Mouse (Mus musculus) liver, embryonic 14.5 days (tissue): ENCODE measurements around the gene Mapk8ip2. TPM values are rescaled to one million over a fixed set of nuclear protein-coding genes. Genes with fewer than 3 reads are reported as not detected.
A peak's percentile ranks its signal among the peaks of the same experiment; 100 is the strongest.

ENCODE experiments used
- ATAC-seq: fragments of 200-750 bp; cut with Nextera tagmentation; 2 replicates; pipeline ENCODE4 v1.8.0; 2017; ENCODE audit warnings: moderate number of reproducible peaks, mild to moderate bottlenecking, moderate library complexity; ENCODE audit not compliant: insufficient read depth
- DNase-seq, 3 experiments: peaks; one replicate each; pipeline ENCODE4 v3.0.0-alpha.2; 2012 to 2013; ENCODE audit warnings: low read depth in 3 of 3, low spot score in 3 of 3
- H3K27ac ChIP-seq: fragments of 300-500 bp; sonication (generic); 2 replicates; pipeline ENCODE4 v1.5.1; 2014; ENCODE audit warnings: moderate library complexity, mild to moderate bottlenecking, control low read depth, inconsistent platforms
- H3K27me3 ChIP-seq: fragments of 300-500 bp; sonication (generic); 2 replicates; pipeline ENCODE4 v1.6.1; 2014; ENCODE audit warnings: mild to moderate bottlenecking, low read length, moderate library complexity; ENCODE audit not compliant: control insufficient read depth, insufficient read depth
- H3K36me3 ChIP-seq: fragments of 300-500 bp; sonication (generic); replicated peaks from 2 replicates; pipeline ENCODE4 v1.6.1; 2014; ENCODE audit warnings: low read depth; ENCODE audit not compliant: control insufficient read depth, insufficient read depth
- H3K4me1 ChIP-seq, 2 experiments: fragments of 200-500 bp in 1 of 2; fragments of 300-500 bp in 1 of 2; sonication (generic) in 1 of 2; replicated peaks; 2 replicates each; pipeline ENCODE4 v1.6.1; 2012 to 2014; ENCODE audit warnings: antibody characterized with exemption in 1 of 2, inconsistent platforms in 1 of 2, low read length in 1 of 2; ENCODE audit not compliant: control insufficient read depth in 2 of 2, insufficient read depth in 2 of 2
- H3K4me2 ChIP-seq: fragments of 300-500 bp; sonication (generic); 2 replicates; pipeline ENCODE4 v1.6.1; 2014; ENCODE audit warnings: low read depth, mild to moderate bottlenecking, control low read depth, moderate library complexity
- H3K4me3 ChIP-seq, 2 experiments: fragments of 200-500 bp in 1 of 2; fragments of 300-500 bp in 1 of 2; sonication (generic) in 1 of 2; 2 replicates each; pipeline ENCODE4 v1.5.1; 2012 to 2014; ENCODE audit warnings: low read depth in 2 of 2, low read length in 2 of 2, mild to moderate bottlenecking in 2 of 2, control low read depth in 1 of 2, inconsistent platforms in 1 of 2, moderate library complexity in 1 of 2; ENCODE audit not compliant: insufficient read depth in 1 of 2
- H3K9ac ChIP-seq: fragments of 300-500 bp; sonication (generic); replicated peaks from 2 replicates; pipeline ENCODE4 v1.6.1; 2014; ENCODE audit warnings: mild to moderate bottlenecking, control low read depth, moderate library complexity
- H3K9me3 ChIP-seq: fragments of 300-500 bp; sonication (generic); 2 replicates; pipeline ENCODE4 v1.6.1; 2016; ENCODE audit warnings: low read length, mixed read lengths; ENCODE audit not compliant: control insufficient read depth
- CTCF ChIP-seq: IDR thresholded peaks from 2 replicates; pipeline ENCODE4 v1.5.1; 2016; ENCODE audit warnings: antibody characterized with exemption, low read depth, control low read depth
- EP300 ChIP-seq: IDR thresholded peaks from 2 replicates; pipeline ENCODE4 v1.6.1; 2016; ENCODE audit warnings: antibody characterized with exemption, low read depth
- WGBS: fragments of 180-500 bp; shearing (Covaris S2); extraction: QIAGEN DNeasy Blood & Tissue Kit; methylation state at CpG from one replicate; pipeline ENCODE4 v1.1.7; 2014; ENCODE audit not compliant: insufficient replicate concordance; 5-methylcytosine and 5-hydroxymethylcytosine counted together
- polyA plus RNA-seq, 2 experiments: library from polyadenylated mRNA; depleted of rRNA in 1 of 2; stranded (reverse) in 1 of 2; unstranded in 1 of 2; fragments of >200 nt; fragmentation: Nextera tagmentation in 1 of 2; extraction: Ambion mirVana in 1 of 2; gene quantifications; 2 replicates each; pipeline versions ENCODE4 v1.2.1 to v1.2.3; 2012 to 2014

The Mapk8ip2 gene
- polyA plus RNA-seq, 2 experiments: 0.02 TPM; not detected in 1

DNA sequence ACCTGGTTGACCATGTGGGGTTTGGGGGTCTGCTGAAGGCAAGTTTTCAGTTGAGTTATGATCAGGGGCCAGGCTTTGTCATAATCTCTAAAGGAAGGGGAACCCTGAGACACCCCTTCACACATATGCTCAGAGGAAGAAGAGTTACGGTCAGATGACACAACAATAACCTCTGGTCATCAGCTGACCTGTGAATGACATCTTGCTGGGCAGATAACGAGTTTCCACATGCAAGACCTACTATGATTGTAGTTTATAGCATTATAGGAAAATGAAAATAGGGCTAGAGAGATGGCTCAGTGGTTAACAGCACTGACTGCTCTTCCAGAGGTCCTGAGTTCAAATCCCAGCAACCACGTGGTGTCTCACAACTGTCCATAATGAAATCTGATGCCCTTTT lies 24.9 kb downstream of the Mapk8ip2 start:
- DNase-seq (no peak), ATAC-seq (no peak)
- H3K27me3 ChIP-seq: no peaks in the 10 kb centered on the region
- H3K4me3 ChIP-seq: no peak overlapping the region
- peaks cover 6 to 15% of the 10 kb centered on the region in 2 experiments for H3K4me1 ChIP-seq
- H3K4me2 ChIP-seq: no peak overlapping the region
- H3K9me3 ChIP-seq: no peaks in the 10 kb centered on the region
- no peak overlapping the region for H3K27ac ChIP-seq
- WGBS: 61% methylated on average over 3 of the region's 3 CpGs
- H3K9ac ChIP-seq: no peak overlapping the region
- H3K36me3 ChIP-seq: no peaks in the 10 kb centered on the region
- no peak for TF ChIP-seq CTCF
- TF ChIP-seq EP300: no peak

DNA sequence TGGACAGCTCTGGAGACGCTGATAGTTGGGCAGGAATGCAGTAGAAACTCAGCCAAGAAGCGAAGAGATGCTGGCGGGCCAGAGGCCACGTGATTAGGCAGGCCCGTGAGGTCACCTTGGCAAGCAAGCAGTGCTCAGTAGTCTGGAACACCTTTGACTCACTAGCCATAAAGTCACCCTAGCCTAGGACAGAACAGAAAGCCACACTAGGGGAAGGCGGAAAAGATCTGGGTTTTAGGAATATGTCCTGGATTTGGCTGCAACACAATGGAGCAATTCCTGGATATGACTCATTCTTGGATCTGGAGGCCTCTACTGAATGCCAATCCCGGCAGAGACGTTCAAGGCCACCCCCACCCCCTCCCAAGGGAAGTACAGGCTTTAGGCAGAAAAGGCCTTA lies 26.9 kb downstream of the Mapk8ip2 start:
- Histone ChIP-seq H3K9me3 (no peaks in the 10 kb centered on the region), H3K36me3 (no peaks in the 10 kb centered on the region), H3K27me3 (no peaks in the 10 kb centered on the region), H3K4me2 (no peak overlapping the region), H3K27ac (no peak overlapping the region), H3K4me3 (no peak overlapping the region), H3K9ac (no peak overlapping the region), H3K4me1 (peaks cover 6 to 10% of the 10 kb centered on the region in 2 experiments)
- ATAC-seq (no peak), DNase-seq (no peak)
- TF ChIP-seq CTCF (no peak), EP300 (no peak)
- WGBS: 66% methylated on average over 8 of the region's 8 CpGs

- H3K4me1 ChIP-seq: no peaks in the 10 kb centered on the region
- DNase-seq: no peak
- H3K4me2 ChIP-seq: no peak overlapping the region
- TF ChIP-seq EP300 (no peak), CTCF (no peak)
- H3K36me3 ChIP-seq: no peaks in the 10 kb centered on the region
- H3K9me3 ChIP-seq: no peaks in the 10 kb centered on the region
- no peak overlapping the region for H3K4me3 ChIP-seq
- no peak overlapping the region for H3K9ac ChIP-seq
- no peak overlapping the region for H3K27ac ChIP-seq
- ATAC-seq: no peak
- WGBS: 40% methylated on average over 12 of the region's 12 CpGs
- H3K27me3 ChIP-seq: no peaks in the 10 kb centered on the region
These were observed 34.5 kb downstream of the Mapk8ip2 start for GRCm38 (mm10) chr15:89488182-89488581.

- Histone ChIP-seq H3K9me3 (no peaks in the 10 kb centered on the region), H3K9ac (no peak overlapping the region), H3K4me3 (no peak overlapping the region), H3K27me3 (no peaks in the 10 kb centered on the region), H3K4me1 (no peaks in the 10 kb centered on the region), H3K4me2 (no peak overlapping the region), H3K27ac (no peak overlapping the region), H3K36me3 (no peaks in the 10 kb centered on the region)
- no peak for ATAC-seq
- TF ChIP-seq EP300 (no peak), CTCF (no peak)
- 43% methylated on average over 14 of the region's 14 CpGs for WGBS
- no peak for DNase-seq
These were observed 35.0 kb downstream of the Mapk8ip2 start for GRCm38 (mm10) chr15:89488611-89489117.

GRCm38 (mm10) chr15:89494970-89495369 lies 41.3 kb downstream of the Mapk8ip2 start:
- H3K27me3 ChIP-seq: peaks cover 14% of the 10 kb centered on the region
- H3K4me2 ChIP-seq: no peak overlapping the region
- WGBS: 55% methylated on average over 4 of the region's 4 CpGs
- H3K9me3 ChIP-seq: no peaks in the 10 kb centered on the region
- TF ChIP-seq EP300 (no peak), CTCF (peak; percentile 70)
- no peaks in the 10 kb centered on the region for H3K36me3 ChIP-seq
- H3K4me3 ChIP-seq: no peak overlapping the region
- DNase-seq (no peak), ATAC-seq (no peak)
- H3K27ac ChIP-seq: no peak overlapping the region
- H3K9ac ChIP-seq: no peak overlapping the region
- H3K4me1 ChIP-seq: no peaks in the 10 kb centered on the region; a peak in 1 of 4 replicates
